Mouse (Mus musculus) common myeloid progenitor, adult 5-6 weeks (primary cell): Measurements from ENCODE around the gene Ube2o. TPM values are rescaled to one million over a fixed set of nuclear protein-coding genes. Genes with fewer than 3 reads are reported as not detected.
A peak's percentile ranks its signal among the peaks of the same experiment; 100 is the strongest.
"Not testable (repeated sequence)": the region's sequence is repeated elsewhere in the genome, so short reads cannot be mapped to it uniquely, and the experiment has no call there.

ENCODE experiments used
- ATAC-seq: replicated peaks from 2 replicates; pipeline ENCODE4 v1.8.0; 2016; ENCODE audit warnings: low read depth, mild to moderate bottlenecking, moderate TSS enrichment, inconsistent platforms; ENCODE audit not compliant: poor library complexity, severe bottlenecking
- total RNA-seq: library from RNA; stranded (forward); fragments of 200-1000, 187-1606 nt; gene quantifications from 2 replicates; pipeline ENCODE4 v1.2.3, GENCODE M21; 2017

Gene Ube2o
- total RNA-seq, 1 experiment from 2014 or later, result 7.6 TPM

- ATAC-seq, result peak; percentile 48
Observed at GRCm38 (mm10) chr11:116616438-116617118, 35.3 kb upstream of the Ube2o start.

- ATAC-seq, result peak; percentile 52
Observed at GRCm38 (mm10) chr11:116615735-116616437, 34.6 kb upstream of the Ube2o start.

DNA sequence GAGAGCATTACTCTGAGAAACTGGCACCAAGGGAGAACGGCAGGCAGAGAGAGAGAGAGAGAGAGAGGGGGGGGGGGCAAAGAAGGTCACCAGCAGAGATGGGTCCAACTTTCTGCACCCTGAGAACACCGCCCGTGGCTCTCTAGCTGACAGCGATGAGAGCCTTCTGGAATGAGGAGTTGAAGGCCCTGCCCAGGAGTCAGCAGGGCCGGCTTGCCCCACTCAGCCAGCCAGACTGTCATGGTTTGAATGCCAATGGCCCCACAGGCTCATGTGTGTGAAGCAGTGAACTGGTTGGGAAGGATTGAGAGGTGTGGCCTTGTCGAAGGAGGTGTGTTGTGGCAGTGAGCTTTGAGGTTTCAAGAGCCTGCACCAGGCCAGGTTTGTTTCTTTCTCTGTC lies 32.0 kb upstream of the Ube2o start:
- no peak for ATAC-seq

DNA sequence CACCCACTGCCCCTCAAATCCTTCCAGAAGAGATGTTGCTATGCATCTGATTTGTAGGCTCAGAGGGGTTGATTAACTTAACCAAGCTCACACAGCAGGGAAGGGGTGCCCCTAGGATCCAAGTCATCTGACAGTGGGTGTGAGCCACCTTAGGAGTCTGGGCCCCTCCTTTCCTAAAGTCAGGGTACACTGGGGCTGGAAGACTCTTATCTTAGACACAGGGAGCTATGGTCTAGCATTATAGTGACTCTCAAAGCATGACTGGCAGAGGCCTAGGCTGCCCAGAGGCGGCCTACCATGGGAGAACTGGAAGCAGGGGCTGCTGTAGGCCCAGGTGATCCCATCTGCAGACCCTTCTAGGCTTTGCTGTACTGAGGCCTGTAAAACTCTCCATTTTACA lies 31.3 kb upstream of the Ube2o start:
- no peak for ATAC-seq

GRCm38 (mm10) chr11:116611883-116612282 lies 30.6 kb upstream of the Ube2o start:
- no peak for ATAC-seq

GRCm38 (mm10) chr11:116611168-116611567 lies 29.9 kb upstream of the Ube2o start:
- ATAC-seq, result not testable (repeated sequence)

GRCm38 (mm10) chr11:116609965-116610630 lies 28.9 kb upstream of the Ube2o start:
- ATAC-seq, result no peak

- ATAC-seq, result no peak
Observed at GRCm38 (mm10) chr11:116607717-116608116, 26.5 kb upstream of the Ube2o start.

- ATAC-seq, result no peak
Observed at GRCm38 (mm10) chr11:116604097-116604496, 22.9 kb upstream of the Ube2o start.

GRCm38 (mm10) chr11:116603339-116603738 lies 22.1 kb upstream of the Ube2o start:
- ATAC-seq, result no peak; the same call in 1 of the 2 replicates

- no peak for ATAC-seq
Observed at GRCm38 (mm10) chr11:116602043-116602442, 20.8 kb upstream of the Ube2o start.

- ATAC-seq, result no peak
Observed at GRCm38 (mm10) chr11:116601166-116601565, 19.9 kb upstream of the Ube2o start.

- ATAC-seq, result no peak
Observed at GRCm38 (mm10) chr11:116599230-116599629, 18.0 kb upstream of the Ube2o start.

GRCm38 (mm10) chr11:116598193-116598592 lies 16.9 kb upstream of the Ube2o start:
- no peak for ATAC-seq

GRCm38 (mm10) chr11:116596766-116597165 lies 15.5 kb upstream of the Ube2o start:
- ATAC-seq, result no peak

DNA sequence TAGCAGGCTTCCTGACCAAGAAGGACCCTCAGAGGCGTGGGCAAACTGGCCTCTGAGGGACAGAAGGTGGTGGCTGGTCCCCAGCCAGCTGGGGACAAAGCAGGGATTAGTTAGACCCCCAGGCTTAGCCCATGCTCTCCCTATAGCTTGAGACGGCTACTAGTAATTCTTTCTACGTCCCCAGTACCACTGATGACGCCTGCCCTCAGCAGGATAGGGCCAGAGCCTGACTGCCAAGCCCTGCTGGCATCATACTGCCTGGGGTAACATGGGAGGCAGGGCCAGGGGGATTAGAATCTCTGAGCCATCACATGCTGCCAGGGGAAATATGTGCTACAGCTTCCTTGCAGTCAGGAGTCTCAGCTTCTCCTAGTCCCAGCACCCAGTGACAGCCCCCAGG lies 12.1 kb upstream of the Ube2o start:
- ATAC-seq, result no peak

DNA sequence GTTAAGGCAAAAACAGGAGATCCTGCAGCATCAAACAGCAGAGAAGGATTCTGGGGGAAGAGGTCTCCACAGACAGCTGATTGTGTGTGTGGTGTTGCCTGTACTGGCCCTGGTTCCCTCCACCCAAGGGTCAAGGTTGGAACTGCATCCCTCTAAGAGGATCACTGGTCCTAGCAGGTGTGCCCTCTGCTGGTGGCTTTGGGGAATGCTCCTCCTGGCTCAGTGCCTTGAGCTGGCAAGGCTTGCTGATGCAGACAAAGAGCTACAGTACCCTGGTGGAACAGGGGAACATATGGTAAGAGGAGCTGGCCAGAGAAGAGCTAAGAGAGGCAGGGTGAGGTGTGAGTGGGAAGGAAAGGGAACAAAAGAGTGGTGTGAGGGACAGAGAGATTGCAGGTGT lies 11.2 kb upstream of the Ube2o start:
- ATAC-seq, result peak; percentile 98

- no peak for ATAC-seq
Observed at GRCm38 (mm10) chr11:116591621-116592020, 10.4 kb upstream of the Ube2o start.

DNA sequence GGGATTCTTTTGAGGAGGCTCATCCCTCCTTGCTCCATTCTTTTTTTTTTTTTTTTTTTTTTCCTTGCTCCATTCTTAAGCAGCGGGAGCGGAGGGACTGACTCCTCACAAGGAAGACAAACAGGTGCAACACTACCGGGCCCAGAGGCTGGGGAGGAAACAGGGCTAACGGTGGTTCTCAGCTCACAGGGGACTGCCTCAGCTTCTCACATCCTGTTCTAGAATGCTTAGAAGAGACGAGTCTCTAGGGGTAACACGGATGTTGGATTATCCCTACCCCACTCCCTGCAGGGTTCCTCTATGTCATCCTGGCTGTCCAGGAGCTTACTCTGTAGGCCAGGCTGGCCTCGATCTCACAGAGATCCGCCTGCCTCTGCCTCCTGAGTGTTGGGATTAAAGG lies 8.3 kb upstream of the Ube2o start:
- ATAC-seq, result no peak

GRCm38 (mm10) chr11:116589020-116589531 lies 7.8 kb upstream of the Ube2o start:
- ATAC-seq, result no peak
